Mouse (Mus musculus) C2C12 (cell line): Measurements from ENCODE around the gene Ints13. TPM values are rescaled to one million over a fixed set of nuclear protein-coding genes. Genes with fewer than 3 reads are reported as not detected.

ENCODE experiments used
- H3K27me3 ChIP-seq: one replicate; pipeline ENCODE4 v1.6.1; 2011; ENCODE audit not compliant: control insufficient read depth, insufficient read depth, insufficient read length
- H3K36me3 ChIP-seq: one replicate; pipeline ENCODE4 v1.6.1; 2011; ENCODE audit not compliant: control insufficient read depth, insufficient read depth
- H3K4me3 ChIP-seq: one replicate; pipeline ENCODE4 v1.5.1; 2011; ENCODE audit warnings: mild to moderate bottlenecking, control low read depth; ENCODE audit not compliant: poor library complexity, insufficient read depth, severe bottlenecking
- H3K79me2 ChIP-seq: one replicate; pipeline ENCODE4 v1.6.1; 2011; ENCODE audit not compliant: control insufficient read depth, insufficient read depth
- H3K79me3 ChIP-seq: one replicate; pipeline ENCODE4 v1.6.1; 2011; ENCODE audit warnings: low read depth, control low read depth
- H3ac ChIP-seq: one replicate; pipeline ENCODE3; 2011; ENCODE audit warnings: low read depth; ENCODE audit not compliant: control insufficient read depth, insufficient read length
- CEBPB ChIP-seq: IDR thresholded peaks from one replicate; pipeline ENCODE4 v1.6.1; 2011; ENCODE audit warnings: low read depth, mild to moderate bottlenecking, control low read depth, moderate library complexity
- CTCF ChIP-seq: IDR thresholded peaks from one replicate; pipeline ENCODE4 v1.5.1; 2011; ENCODE audit not compliant: control insufficient read depth, insufficient read depth, insufficient read length
- FOSL1 ChIP-seq: IDR thresholded peaks from one replicate; pipeline ENCODE4 v1.8.0; 2011; ENCODE audit warnings: mild to moderate bottlenecking, low read length; ENCODE audit not compliant: poor library complexity, insufficient read depth, severe bottlenecking
- MAX ChIP-seq: IDR thresholded peaks from one replicate; pipeline ENCODE4 v1.6.1; 2011; ENCODE audit warnings: mild to moderate bottlenecking, control low read depth
- MYOD1 ChIP-seq: IDR thresholded peaks from one replicate; pipeline ENCODE4 v1.6.1; 2011; ENCODE audit warnings: low read depth; ENCODE audit not compliant: control insufficient read depth, insufficient read length
- MYOG ChIP-seq: IDR thresholded peaks from one replicate; pipeline ENCODE4 v1.6.1; 2011; ENCODE audit not compliant: control insufficient read depth, insufficient read length; ENCODE audit errors: extremely low read depth
- USF1 ChIP-seq: IDR thresholded peaks from one replicate; pipeline ENCODE4 v1.6.1; 2011; ENCODE audit warnings: low read depth, mild to moderate bottlenecking, control low read depth, moderate library complexity
- long read RNA-seq, 2 experiments: library from polyadenylated mRNA; unstranded; transcript quantifications; one replicate each; pipeline ENCODE4 v2.0.0; 2019 to 2020
- polyA plus RNA-seq: library from polyadenylated mRNA; unstranded; fragments of >200 nt; fragmentation: generic; extraction: Trizol; gene quantifications from one replicate; pipeline ENCODE4 v1.2.1, GENCODE M21; 2012; ENCODE audit warnings: missing spikeins

Gene Ints13
- polyA plus RNA-seq, result 28.0 TPM
- long read RNA-seq, experiment 1, partial matches to known transcripts, result 2 of 22 reads
- long read RNA-seq, experiment 1, other reads (novel, unspliced or antisense), result 20 of 22 reads
- long read RNA-seq, experiment 2, transcript Ints13-201 (18 exons, 3,059 nt), result major isoform, 52 of 434 reads
- long read RNA-seq, experiment 2, partial matches to known transcripts, result 16 of 434 reads
- long read RNA-seq, experiment 2, other reads (novel, unspliced or antisense), result 366 of 434 reads

GRCm38 (mm10) chr6:146577310-146578109 is at the start of gene Ints13:
Gene Ints13 (minus strand): TSS chr6:146577835.
- peak within 1 kb of the TSS; percentile 95 for H3ac ChIP-seq
- peaks cover 82% of the 10 kb centered on the region for H3K79me3 ChIP-seq
- H3K79me2 ChIP-seq, result peaks cover 97% of the 10 kb centered on the region
- peaks cover 6% of the 10 kb centered on the region for H3K36me3 ChIP-seq
- H3K27me3 ChIP-seq, result no peaks in the 10 kb centered on the region
- peak within 1 kb of the TSS; percentile 99 for H3K4me3 ChIP-seq
- TF ChIP-seq MAX, result no peak

GRCm38 (mm10) chr6:146616670-146617069 is 39.0 kb upstream of the Ints13 start:
- H3K36me3 ChIP-seq, result no peaks in the 10 kb centered on the region
- TF ChIP-seq USF1, result no peak
- TF ChIP-seq CEBPB, result no peak
- TF ChIP-seq CTCF, result no peak
- no peak for TF ChIP-seq FOSL1
- TF ChIP-seq MYOD1, result no peak
- TF ChIP-seq MYOG, result no peak
- TF ChIP-seq MAX, result no peak

GRCm38 (mm10) chr6:146615891-146616290 is 38.3 kb upstream of the Ints13 start:
- Histone ChIP-seq H3ac (no peak overlapping the region), H3K79me2 (no peaks in the 10 kb centered on the region), H3K4me3 (no peak overlapping the region), H3K27me3 (no peaks in the 10 kb centered on the region), H3K36me3 (no peaks in the 10 kb centered on the region), H3K79me3 (no peaks in the 10 kb centered on the region)
- TF ChIP-seq MYOG (no peak), USF1 (peak; percentile 20), MYOD1 (no peak), CEBPB (no peak), MAX (no peak), FOSL1 (no peak), CTCF (no peak)

More at GRCm38 (mm10) chr6:146616670-146617069, 39.0 kb upstream of the Ints13 start:
- Histone ChIP-seq H3K79me3 (no peaks in the 10 kb centered on the region), H3K79me2 (no peaks in the 10 kb centered on the region), H3ac (no peak overlapping the region), H3K27me3 (no peaks in the 10 kb centered on the region), H3K4me3 (no peak overlapping the region)

GRCm38 (mm10) chr6:146614541-146614940 is 36.9 kb upstream of the Ints13 start:
- no peaks in the 10 kb centered on the region for H3K79me3 ChIP-seq
- no peaks in the 10 kb centered on the region for H3K27me3 ChIP-seq
- TF ChIP-seq CEBPB, result no peak
- H3K4me3 ChIP-seq, result no peak overlapping the region
- H3K79me2 ChIP-seq, result no peaks in the 10 kb centered on the region
- H3K36me3 ChIP-seq, result no peaks in the 10 kb centered on the region
- no peak overlapping the region for H3ac ChIP-seq

GRCm38 (mm10) chr6:146613907-146614306 is 36.3 kb upstream of the Ints13 start:
- H3K79me3 ChIP-seq, result no peaks in the 10 kb centered on the region
- no peaks in the 10 kb centered on the region for H3K36me3 ChIP-seq

GRCm38 (mm10) chr6:146612736-146613135 is 35.1 kb upstream of the Ints13 start:
- no peaks in the 10 kb centered on the region for H3K27me3 ChIP-seq
- no peaks in the 10 kb centered on the region for H3K36me3 ChIP-seq
- no peaks in the 10 kb centered on the region for H3K79me3 ChIP-seq
- no peaks in the 10 kb centered on the region for H3K79me2 ChIP-seq
- no peak overlapping the region for H3K4me3 ChIP-seq
- no peak overlapping the region for H3ac ChIP-seq
- TF ChIP-seq MYOG (no peak), CEBPB (no peak), MAX (no peak), FOSL1 (no peak), MYOD1 (no peak), USF1 (no peak), CTCF (no peak)

More at GRCm38 (mm10) chr6:146613907-146614306, 36.3 kb upstream of the Ints13 start:
- Histone ChIP-seq H3K4me3 (no peak overlapping the region), H3K79me2 (no peaks in the 10 kb centered on the region), H3K27me3 (no peaks in the 10 kb centered on the region), H3ac (no peak overlapping the region)
- TF ChIP-seq CTCF (no peak), CEBPB (no peak), MYOG (no peak), MYOD1 (no peak), MAX (no peak), FOSL1 (no peak), USF1 (no peak)
